Mouse (Mus musculus) G1E (cell line): ENCODE data around the gene Galm.

Source experiments
- CTCF ChIP-seq: IDR thresholded peaks from 2 replicates; pipeline ENCODE4 v1.5.1; 2012; ENCODE audit warnings: low read depth, low read length, inconsistent platforms, mixed read lengths
- GATA1 ChIP-seq: IDR thresholded peaks from 2 replicates; pipeline ENCODE4 v1.6.1; 2012; ENCODE audit warnings: borderline replicate concordance, low read length, inconsistent platforms, mixed read lengths
- POLR2AphosphoS5 ChIP-seq: IDR thresholded peaks from 2 replicates; pipeline ENCODE4 v1.6.1; 2012; ENCODE audit warnings: low read depth, low read length, inconsistent platforms; ENCODE audit not compliant: insufficient replicate concordance
- TAL1 ChIP-seq: conservative IDR thresholded peaks from 2 replicates; pipeline ENCODE4 v1.6.1; 2012; ENCODE audit warnings: low read depth, low read length, inconsistent platforms, mixed read lengths

DNA sequence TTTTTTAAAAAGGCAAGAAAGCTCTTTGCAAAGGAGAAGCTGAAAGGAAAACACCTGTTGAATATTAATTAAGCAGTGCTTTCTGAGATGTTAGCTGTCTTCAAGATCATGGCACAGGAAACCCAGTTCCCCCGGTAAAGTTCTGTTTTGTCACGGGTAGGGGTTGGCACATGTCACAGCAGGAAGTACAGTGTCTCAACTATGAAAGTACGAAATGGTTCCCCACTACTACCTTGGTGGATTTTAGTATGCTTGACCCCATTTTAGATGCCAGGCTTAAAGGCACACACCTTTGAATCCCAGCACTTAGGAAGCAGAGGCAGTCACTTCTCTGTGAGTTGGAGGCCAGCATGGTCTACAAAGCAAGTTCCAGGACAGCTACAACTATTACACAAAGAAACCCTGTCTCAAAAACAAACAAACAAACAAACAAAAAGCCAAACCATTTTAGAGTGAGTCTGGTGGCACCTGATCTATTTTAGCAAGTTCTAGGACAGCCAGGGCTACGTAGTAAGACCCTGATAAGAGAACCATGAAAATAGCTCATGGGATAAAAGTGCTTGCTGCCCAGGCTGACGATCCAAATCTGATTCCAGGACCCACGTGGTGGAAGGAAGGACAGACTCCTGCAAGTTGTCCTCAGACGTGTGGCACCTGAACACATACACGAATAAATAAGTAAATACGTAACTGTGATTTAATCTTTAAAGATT, 3.6 kb downstream of the Galm start:
- TF ChIP-seq CTCF (no peak), POLR2AphosphoS5 (no peak), GATA1 (no peak), TAL1 (no peak)
